In genomic region chr12:111899646-111900045, GRCm38 (mm10) we compare ENCODE assay signal across 24 mouse cellular contexts.
"Had no signal": no experiment of that assay in that cellular context is flagged by ENCODE, and none has a peak within 500 bp of the region (broad histone marks: within the 10 kb centered on the region; RNA-seq: fewer than 3 reads in every experiment).

No protein-coding gene starts in this region.

- H3K4me2 ChIP-seq: heart, embryonic 11.5 days; hindbrain, embryonic 12.5 days; hindbrain, embryonic 14.5 days; intestine, embryonic 15.5 days; limb, embryonic 12.5 days; liver, embryonic 11.5 days; liver, embryonic 13.5 days had no signal

- H3K4me3 ChIP-seq: heart, adult 2 months; hindbrain, embryonic 10.5 days; hindbrain, embryonic 12.5 days; intestine, embryonic 15.5 days; left cerebral cortex, adult 2 months; limb, embryonic 10.5 days; limb, embryonic 12.5 days; liver, embryonic 13.5 days had no signal

- H3K27me3 ChIP-seq: hindbrain, embryonic 12.5 days; intestine, embryonic 15.5 days; limb, embryonic 12.5 days; liver, embryonic 13.5 days had no signal

- H3K36me3 ChIP-seq: hindbrain, embryonic 10.5 days; hindbrain, embryonic 12.5 days; intestine, embryonic 15.5 days; limb, embryonic 10.5 days; limb, embryonic 12.5 days; liver, embryonic 13.5 days had no signal

- ATAC-seq: forebrain, embryonic 16.5 days; hindbrain, embryonic 16.5 days; inflammation-experienced regulatory T-cells, adult 6 months; intestine, embryonic 15.5 days; intestine, postnatal 0 days had no signal

- H3K4me1 ChIP-seq: hindbrain, embryonic 12.5 days had no signal

- DNase-seq: gastrocnemius, postnatal 14 days; gastrocnemius, postnatal 36 days; heart, adult 2 months; heart, postnatal 10 days; heart, postnatal 4 days; kidney, adult 18-20 months; kidney, postnatal 10 days; kidney, postnatal 25 days; kidney, postnatal 4 days; liver; liver, embryonic 13.5 days had no signal

- H3K9ac ChIP-seq: hindbrain, embryonic 12.5 days; hindbrain, embryonic 14.5 days; intestine, embryonic 15.5 days; limb, embryonic 12.5 days; liver, embryonic 13.5 days had no signal

- H3K27ac ChIP-seq: heart, adult 2 months; hindbrain, embryonic 10.5 days; hindbrain, embryonic 12.5 days; hindbrain, embryonic 14.5 days; intestine, embryonic 15.5 days; left cerebral cortex, adult 2 months; limb, embryonic 10.5 days; limb, embryonic 12.5 days; liver, embryonic 13.5 days had no signal

- H3K9me3 ChIP-seq: hindbrain, embryonic 10.5 days; hindbrain, embryonic 12.5 days; intestine, embryonic 15.5 days; limb, embryonic 10.5 days; limb, embryonic 12.5 days; liver, embryonic 13.5 days had no signal
